Mouse (Mus musculus) midbrain, embryonic 11.5 days (tissue): ENCODE measurements at regions not wholly inside any gene's neighbourhood (a gene's known extent, or its start where the extent isn't known, plus 50 kb on each side); places are given as distances from the start of the nearest gene placed in this dataset.
A peak's percentile ranks its signal among the peaks of the same experiment; 100 is the strongest.
"Not testable (repeated sequence)": the region's sequence is repeated elsewhere in the genome, so short reads cannot be mapped to it uniquely, and the experiment has no call there.

Source experiments
- ATAC-seq: fragments of 200-750 bp; cut with Nextera tagmentation; 2 replicates; pipeline ENCODE4 v1.8.0; 2017; ENCODE audit warnings: moderate TSS enrichment, moderate library complexity; ENCODE audit not compliant: low FRiP score
- DNase-seq: peaks from one replicate; pipeline ENCODE4 v3.0.0; 2015; ENCODE audit warnings: low spot score; ENCODE audit errors: missing footprints
- H3K27ac ChIP-seq: fragments of 300-500 bp; sonication (generic); 2 replicates; pipeline ENCODE4 v1.5.1; 2014; ENCODE audit warnings: low read depth, low read length
- H3K27me3 ChIP-seq: fragments of 300-500 bp; sonication (generic); 2 replicates; pipeline ENCODE4 v1.6.1; 2014; ENCODE audit warnings: mild to moderate bottlenecking, low read length, moderate library complexity, mixed read lengths; ENCODE audit not compliant: control insufficient read depth, insufficient read depth
- H3K36me3 ChIP-seq: fragments of 300-500 bp; sonication (generic); 2 replicates; pipeline ENCODE4 v1.6.1; 2014; ENCODE audit warnings: mild to moderate bottlenecking, low read length, moderate library complexity, mixed read lengths; ENCODE audit not compliant: control insufficient read depth, insufficient read depth
- H3K4me1 ChIP-seq: fragments of 300-500 bp; sonication (generic); 2 replicates; pipeline ENCODE4 v1.6.1; 2014; ENCODE audit warnings: low read length; ENCODE audit not compliant: control insufficient read depth, insufficient read depth
- H3K4me2 ChIP-seq: fragments of 300-500 bp; sonication (generic); 2 replicates; pipeline ENCODE4 v1.6.1; 2014; ENCODE audit warnings: mild to moderate bottlenecking, moderate library complexity
- H3K4me3 ChIP-seq: fragments of 300-500 bp; sonication (generic); 2 replicates; pipeline ENCODE4 v1.5.1; 2014; ENCODE audit warnings: low read depth, low read length
- H3K9ac ChIP-seq: fragments of 300-500 bp; sonication (generic); 2 replicates; pipeline ENCODE4 v1.6.1; 2014; ENCODE audit warnings: low read length
- H3K9me3 ChIP-seq: fragments of 300-500 bp; sonication (generic); 2 replicates; pipeline ENCODE4 v1.6.1; 2016; ENCODE audit warnings: low read length; ENCODE audit not compliant: control insufficient read depth
- WGBS: fragments of 180-500 bp; shearing (Covaris S2); extraction: QIAGEN DNeasy Blood & Tissue Kit; methylation state at CpG from one replicate; pipeline ENCODE4 v1.1.7; 2014; 5-methylcytosine and 5-hydroxymethylcytosine counted together

DNA sequence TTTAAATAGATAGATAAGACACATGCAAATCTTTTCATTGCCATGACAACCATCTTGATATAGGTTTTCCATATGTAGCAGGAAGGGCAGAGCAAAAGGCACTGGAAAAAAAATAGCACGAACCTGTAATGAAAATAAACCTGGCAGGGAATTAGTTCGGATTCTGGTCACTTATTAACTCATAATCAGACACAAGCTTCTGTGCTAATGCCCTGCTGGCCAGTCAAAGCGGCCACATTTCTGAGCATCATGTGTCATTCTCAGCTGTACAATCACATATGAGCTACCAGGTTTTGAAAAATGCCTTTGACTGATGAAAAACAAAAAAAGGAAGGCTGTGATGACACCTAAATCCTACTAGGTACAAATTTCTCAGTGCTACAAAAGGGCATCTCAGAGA lies 964.9 kb downstream of the Bcl11a start:
- Histone ChIP-seq H3K4me3 (no peak overlapping the region), H3K36me3 (no peaks in the 10 kb centered on the region), H3K4me2 (no peak overlapping the region), H3K9ac (no peak overlapping the region), H3K4me1 (0 out of 2 replicates have a peak, but pooled peaks cover 3% of the 10 kb centered on the region), H3K27me3 (no peaks in the 10 kb centered on the region), H3K27ac (no peak overlapping the region), H3K9me3 (no peaks in the 10 kb centered on the region)
- DNase-seq = no peak
- no peak for ATAC-seq
- 73% methylated on average over 3 of the region's 3 CpGs for WGBS

- no peaks in the 10 kb centered on the region for H3K9me3 ChIP-seq
- no peak overlapping the region for H3K4me3 ChIP-seq
- H3K27me3 ChIP-seq = no peaks in the 10 kb centered on the region
- DNase-seq (no peak), ATAC-seq (peak; percentile 55; the same call in 1 of the 2 replicates)
- 0 out of 2 replicates have a peak, but pooled peaks cover 3% of the 10 kb centered on the region for H3K4me1 ChIP-seq
- no peaks in the 10 kb centered on the region for H3K36me3 ChIP-seq
- no peak overlapping the region for H3K9ac ChIP-seq
- 43% methylated on average over 3 of the region's 3 CpGs for WGBS
- H3K27ac ChIP-seq = no peak overlapping the region
- no peak overlapping the region for H3K4me2 ChIP-seq
Observed at GRCm38 (mm10) chr11:25045339-25045738, 967.5 kb downstream of the Bcl11a start.

GRCm38 (mm10) chr11:25045977-25046376 lies 968.1 kb downstream of the Bcl11a start:
- Histone ChIP-seq H3K4me2 (no peak overlapping the region), H3K27ac (no peak overlapping the region), H3K9me3 (no peaks in the 10 kb centered on the region), H3K36me3 (no peaks in the 10 kb centered on the region), H3K4me3 (no peak overlapping the region), H3K27me3 (no peaks in the 10 kb centered on the region), H3K9ac (no peak overlapping the region), H3K4me1 (0 out of 2 replicates have a peak, but pooled peaks cover 3% of the 10 kb centered on the region)
- DNase-seq = no peak
- 62% methylated on average over 7 of the region's 7 CpGs for WGBS
- ATAC-seq = 0 out of 2 replicates have a peak, but pooled peaks have one; percentile 40

- Histone ChIP-seq H3K4me1 (peaks cover 2% of the 10 kb centered on the region; the same call in 1 of the 2 replicates), H3K9ac (no peak overlapping the region), H3K36me3 (no peaks in the 10 kb centered on the region), H3K27me3 (no peaks in the 10 kb centered on the region), H3K9me3 (no peaks in the 10 kb centered on the region; the same call in 1 of the 2 replicates), H3K27ac (no peak overlapping the region), H3K4me2 (no peak overlapping the region), H3K4me3 (no peak overlapping the region)
- 77% methylated on average over 2 of the region's 2 CpGs for WGBS
- ATAC-seq (no peak), DNase-seq (no peak)
Observed at GRCm38 (mm10) chr11:25055698-25056097, 977.8 kb downstream of the Bcl11a start.

GRCm38 (mm10) chr11:25057093-25057521 lies 979.3 kb downstream of the Bcl11a start:
- Histone ChIP-seq H3K4me1 (peaks cover 2% of the 10 kb centered on the region; the same call in 1 of the 2 replicates), H3K36me3 (no peaks in the 10 kb centered on the region), H3K9ac (no peak overlapping the region), H3K4me2 (peak overlapping the region; percentile 38), H3K27me3 (no peaks in the 10 kb centered on the region), H3K27ac (no peak overlapping the region), H3K4me3 (no peak overlapping the region), H3K9me3 (no peaks in the 10 kb centered on the region; the same call in 1 of the 2 replicates)
- peak; percentile 86 for DNase-seq
- WGBS = 7% methylated on average over 7 of the region's 7 CpGs
- ATAC-seq = peak; percentile 92

GRCm38 (mm10) chr11:25057543-25057942 lies 979.7 kb downstream of the Bcl11a start:
- WGBS = 13% methylated on average over 2 of the region's 2 CpGs
- no peak overlapping the region for H3K9ac ChIP-seq
- no peaks in the 10 kb centered on the region for H3K27me3 ChIP-seq
- no peak overlapping the region for H3K4me3 ChIP-seq
- H3K4me2 ChIP-seq = peak overlapping the region; percentile 38; the same call in 1 of the 2 replicates
- H3K9me3 ChIP-seq = no peaks in the 10 kb centered on the region; the same call in 1 of the 2 replicates
- H3K27ac ChIP-seq = no peak overlapping the region
- H3K4me1 ChIP-seq = peaks cover 2% of the 10 kb centered on the region; the same call in 1 of the 2 replicates
- peak; percentile 86 for DNase-seq
- no peaks in the 10 kb centered on the region for H3K36me3 ChIP-seq
- ATAC-seq = peak; percentile 78

DNA sequence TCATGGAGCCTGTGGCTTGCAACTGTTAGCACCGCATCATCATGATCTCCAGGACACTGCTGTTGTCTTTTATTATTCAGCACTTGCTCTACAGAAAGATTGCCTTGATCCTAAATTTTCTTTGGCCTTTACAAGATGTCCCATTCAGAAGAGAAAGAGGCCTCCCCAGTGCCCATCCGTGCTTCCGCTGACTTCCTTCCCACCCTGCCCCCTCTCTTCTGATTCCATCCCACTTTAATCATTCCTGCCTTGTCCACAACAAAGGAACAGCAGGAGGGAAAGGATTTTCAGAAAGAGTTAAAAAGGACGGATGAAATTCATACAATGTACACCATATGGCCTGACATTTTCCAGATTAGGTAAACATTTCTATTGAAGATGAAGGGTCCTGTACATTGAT lies 985.2 kb downstream of the Bcl11a start:
- H3K4me2 ChIP-seq = no peak overlapping the region
- WGBS = 26% methylated on average over 4 of the region's 4 CpGs
- H3K27me3 ChIP-seq = no peaks in the 10 kb centered on the region
- no peaks in the 10 kb centered on the region for H3K36me3 ChIP-seq
- H3K9ac ChIP-seq = no peak overlapping the region
- DNase-seq (no peak), ATAC-seq (peak; percentile 52; the same call in 1 of the 2 replicates)
- no peak overlapping the region for H3K27ac ChIP-seq
- 0 out of 2 replicates have a peak, but pooled peaks cover 4% of the 10 kb centered on the region for H3K4me1 ChIP-seq
- no peak overlapping the region for H3K4me3 ChIP-seq
- H3K9me3 ChIP-seq = no peaks in the 10 kb centered on the region

DNA sequence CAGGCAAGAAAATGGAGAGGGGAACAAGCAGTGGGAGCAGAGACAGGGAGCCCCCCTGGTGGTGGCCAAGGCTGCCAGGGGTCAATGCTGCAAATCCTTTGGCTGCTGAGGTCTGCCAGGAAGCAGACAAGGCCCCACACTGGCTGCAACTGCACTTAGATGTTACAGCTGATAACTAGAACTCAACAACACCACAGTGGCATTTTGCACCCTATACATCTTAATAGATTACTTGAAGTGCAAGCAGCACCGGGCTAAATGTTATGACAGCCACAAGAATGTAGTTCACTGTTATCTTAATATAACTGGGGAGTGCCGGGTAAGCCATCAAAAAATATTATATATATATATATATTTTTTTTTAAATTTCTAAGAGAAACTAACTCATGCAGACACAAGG lies 986.1 kb downstream of the Bcl11a start:
- H3K36me3 ChIP-seq = no peaks in the 10 kb centered on the region
- H3K27me3 ChIP-seq = no peaks in the 10 kb centered on the region
- H3K9me3 ChIP-seq = no peaks in the 10 kb centered on the region
- no peak overlapping the region for H3K4me2 ChIP-seq
- no peak for ATAC-seq
- no peak overlapping the region for H3K4me3 ChIP-seq
- DNase-seq = no peak
- H3K9ac ChIP-seq = no peak overlapping the region
- WGBS = 64% methylated on average over 2 of the region's 2 CpGs
- 0 out of 2 replicates have a peak, but pooled peaks cover 4% of the 10 kb centered on the region for H3K4me1 ChIP-seq
- no peak overlapping the region for H3K27ac ChIP-seq

GRCm38 (mm10) chr11:25099976-25100375 lies 1022.1 kb downstream of the Bcl11a start:
- H3K4me3 ChIP-seq, H3K4me2 ChIP-seq, DNase-seq, H3K27ac ChIP-seq, H3K27me3 ChIP-seq, H3K9me3 ChIP-seq, H3K36me3 ChIP-seq, H3K9ac ChIP-seq, ATAC-seq, H3K4me1 ChIP-seq: not testable (repeated sequence)
- 93% methylated on average over 3 of the region's 3 CpGs for WGBS
